Mouse (Mus musculus) heart, adult 2 months (tissue): ENCODE measurements at regions not wholly inside any gene's neighbourhood (a gene's known extent, or its start where the extent isn't known, plus 50 kb on each side); places are given as distances from the start of the nearest gene placed in this dataset.

ENCODE experiments used
- CTCF ChIP-seq: fragments of 200-600 bp; IDR thresholded peaks from 2 replicates; pipeline ENCODE4 v1.8.1; 2022; ENCODE audit warnings: antibody characterized with exemption, mild to moderate bottlenecking, moderate library complexity
- POLR2A ChIP-seq: fragments of 200-500 bp; IDR thresholded peaks from 2 replicates; pipeline ENCODE4 v1.6.1; 2011; ENCODE audit warnings: mild to moderate bottlenecking, low read depth, low read length, control low read depth; ENCODE audit not compliant: insufficient read depth

DNA sequence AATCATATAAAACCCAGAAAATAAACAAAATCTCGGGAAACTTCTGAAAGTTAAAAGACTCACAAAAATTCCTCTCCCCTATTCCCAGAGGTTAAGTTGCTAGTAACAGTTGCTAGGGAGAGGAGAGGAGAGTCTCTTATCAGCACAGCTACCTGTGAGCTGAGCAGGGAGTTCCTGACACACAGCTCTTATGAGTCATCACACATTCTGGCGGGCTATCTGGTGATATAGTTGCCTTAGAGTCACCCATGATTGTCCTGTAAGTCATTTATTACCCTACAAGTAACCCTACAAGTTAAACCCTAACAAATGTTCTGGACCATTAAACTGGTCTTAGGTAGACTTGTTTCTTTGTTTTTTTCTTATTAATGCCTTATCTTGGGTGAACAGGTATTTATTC lies 908.8 kb upstream of the Mms22l start:
- TF ChIP-seq POLR2A (no peak), CTCF (no peak)
